Mouse (Mus musculus) testis, adult 2 months (tissue): ENCODE measurements around the gene Vrtn.

Experiments
- CTCF ChIP-seq: fragments of 200-500 bp; IDR thresholded peaks from 2 replicates; pipeline ENCODE4 v1.5.1; 2012; ENCODE audit warnings: low read depth, mild to moderate bottlenecking, inconsistent platforms, low read length, moderate library complexity; ENCODE audit not compliant: control insufficient read depth, insufficient read depth, insufficient replicate concordance
- POLR2A ChIP-seq: fragments of 200-500 bp; IDR thresholded peaks from 2 replicates; pipeline ENCODE4 v1.6.1; 2012; ENCODE audit warnings: low read depth, mild to moderate bottlenecking, inconsistent platforms, low read length, moderate library complexity; ENCODE audit not compliant: control insufficient read depth

DNA sequence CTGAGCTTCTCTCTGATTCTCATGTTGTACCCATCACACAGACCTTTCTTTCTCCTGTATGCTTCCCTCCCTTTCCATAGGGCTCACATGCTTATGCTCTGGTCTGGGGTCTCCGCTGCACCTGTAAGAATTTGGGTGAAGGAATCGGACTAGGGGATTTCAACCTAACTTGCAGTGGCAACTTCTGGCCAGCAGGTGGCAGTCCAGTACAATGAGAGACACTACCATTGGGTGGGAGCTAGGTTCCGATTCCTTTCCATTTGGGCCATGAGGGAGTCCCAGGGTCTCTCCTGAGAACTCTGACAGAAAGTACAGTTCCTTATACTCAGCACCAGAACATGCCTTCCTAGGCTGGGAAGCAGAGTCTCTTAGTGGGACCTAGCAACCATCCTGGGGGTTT lies 13.1 kb downstream of the Vrtn start:
- TF ChIP-seq CTCF (peak; percentile 92; the same call in 1 of the 2 replicates), POLR2A (no peak)
